Mouse (Mus musculus): ENCODE data around the gene Hdac9.

DNA sequence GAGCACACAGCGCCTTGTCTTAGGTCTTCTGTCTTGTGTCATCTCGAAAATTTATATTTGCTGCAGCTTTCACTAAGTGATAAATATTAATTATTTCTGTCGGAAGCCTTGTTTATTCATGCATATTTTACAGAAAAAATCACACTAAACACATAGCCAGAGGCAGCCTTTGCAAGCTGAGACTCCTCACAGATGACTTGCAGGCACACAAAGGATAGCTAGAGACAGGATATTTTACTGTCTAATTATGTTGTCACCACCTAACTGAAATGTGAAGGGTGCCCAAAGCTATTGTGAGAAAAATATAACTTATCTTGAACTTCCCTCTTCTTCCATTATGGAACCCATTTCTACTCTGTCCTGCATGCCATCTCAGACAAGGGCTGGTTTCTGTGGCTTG is 258.3 kb downstream of the Hdac9 start:
- TF ChIP-seq CTCF (IDR thresholded peaks at IDR 0.05; ENCODE audit: control insufficient read depth, insufficient read depth, insufficient read length): no peak
- no peak for TF ChIP-seq USF1 (IDR thresholded peaks at IDR 0.05; ENCODE audit: low read depth)
- no peak for TF ChIP-seq CEBPB (IDR thresholded peaks at IDR 0.05; ENCODE audit: low read depth)
- TF ChIP-seq MYOD1 (IDR thresholded peaks at IDR 0.05; ENCODE audit: control insufficient read depth, insufficient read length, low read depth): no peak
- TF ChIP-seq MYOG (IDR thresholded peaks at IDR 0.05; ENCODE audit: control insufficient read depth, extremely low read depth, insufficient read length): no peak
- no peak for TF ChIP-seq MAX (IDR thresholded peaks at IDR 0.05)

All from C2C12 (cell line).